Mouse (Mus musculus) layer of hippocampus, postnatal 10 days (tissue): Measurements from ENCODE around the gene Zbtb16. TPM values are rescaled to one million over a fixed set of nuclear protein-coding genes. Genes with fewer than 3 reads are reported as not detected.

Experiments
- DNase-seq, 2 experiments: peaks; one replicate each; pipeline ENCODE4 v3.0.0; 2021; ENCODE audit warnings: low spot score in 2 of 2
- total RNA-seq, 2 experiments: library from RNA; stranded (reverse); gene quantifications; 2 replicates each; pipeline ENCODE4 v1.2.3; 2021

Gene Zbtb16
- total RNA-seq, 2 experiments from 2014 or later = 58.2 to 66.3 TPM

- peak; percentile 49 to 60 for DNase-seq
Observed at GRCm38 (mm10) chr9:48678426-48679358, 157.3 kb downstream of the Zbtb16 start.

GRCm38 (mm10) chr9:48675151-48675790 lies 160.8 kb downstream of the Zbtb16 start:
- no peak for DNase-seq

- no peak for DNase-seq
Observed at GRCm38 (mm10) chr9:48674359-48675015, 161.5 kb downstream of the Zbtb16 start.

GRCm38 (mm10) chr9:48673804-48674203 lies 162.2 kb downstream of the Zbtb16 start:
- no peak for DNase-seq

- DNase-seq = no peak
Observed at GRCm38 (mm10) chr9:48673213-48673612, 162.8 kb downstream of the Zbtb16 start.

- DNase-seq = no peak
Observed at GRCm38 (mm10) chr9:48671841-48672240, 164.2 kb downstream of the Zbtb16 start.

GRCm38 (mm10) chr9:48670156-48670555 lies 165.9 kb downstream of the Zbtb16 start:
- no peak for DNase-seq

- DNase-seq = no peak
Observed at GRCm38 (mm10) chr9:48669672-48670071, 166.3 kb downstream of the Zbtb16 start.

- DNase-seq = no peak
Observed at GRCm38 (mm10) chr9:48666702-48667101, 169.3 kb downstream of the Zbtb16 start.

- DNase-seq = no peak
Observed at GRCm38 (mm10) chr9:48663052-48663433, 173.0 kb downstream of the Zbtb16 start.

- no peak for DNase-seq
Observed at GRCm38 (mm10) chr9:48662361-48663051, 173.5 kb downstream of the Zbtb16 start.

- DNase-seq = no peak
Observed at GRCm38 (mm10) chr9:48661225-48662023, 174.6 kb downstream of the Zbtb16 start.

GRCm38 (mm10) chr9:48655525-48656169 lies 180.4 kb downstream of the Zbtb16 start:
- DNase-seq = no peak

- no peak for DNase-seq
Observed at GRCm38 (mm10) chr9:48654730-48655129, 181.3 kb downstream of the Zbtb16 start.

GRCm38 (mm10) chr9:48653399-48654070 lies 182.5 kb downstream of the Zbtb16 start:
- DNase-seq = no peak

- no peak for DNase-seq
Observed at GRCm38 (mm10) chr9:48652026-48652425, 184.0 kb downstream of the Zbtb16 start.

- peak in 1 of 2 experiments; percentile 8 for DNase-seq
Observed at GRCm38 (mm10) chr9:48650846-48651245, 185.2 kb downstream of the Zbtb16 start.

GRCm38 (mm10) chr9:48649851-48650685 lies 186.0 kb downstream of the Zbtb16 start:
- peak in 1 of 2 experiments; percentile 11 for DNase-seq
